In genomic region chr7:138853417-138854031, GRCm38 (mm10) we compare ENCODE assay signal across 24 mouse cellular contexts. TPM values are rescaled to one million over a fixed set of nuclear protein-coding genes. Genes with fewer than 3 reads are reported as not detected.
DNase-seq lines count a peak whose midpoint lies in the region; ATAC-seq and TF ChIP-seq lines count a peak whose summit lies in the region.
"Had no signal": no experiment of that assay in that cellular context is flagged by ENCODE, and none has a peak within 500 bp of the region (broad histone marks: within the 10 kb centered on the region; RNA-seq: fewer than 3 reads in every experiment).

No protein-coding gene starts in this region.

- WGBS in forebrain, embryonic 11.5 days = 97% methylated on average over 4 of the region's 4 CpGs
- WGBS in forebrain, postnatal 0 days = 96% methylated on average over 4 of the region's 4 CpGs
- 84% methylated on average over 4 of the region's 4 CpGs for WGBS in kidney, adult 2 months

- no peak overlapping the region for H3K4me3 ChIP-seq in forebrain, embryonic 11.5 days (ENCODE audit: low read depth, low read length)
- no peak overlapping the region for H3K4me3 ChIP-seq in forebrain, postnatal 0 days (ENCODE audit: low read depth, low read length)
- H3K4me3 ChIP-seq in kidney, adult 2 months (ENCODE audit: insufficient read depth, low read depth, low read length) = no peak overlapping the region
- H3K4me3 ChIP-seq: embryonic facial prominence, embryonic 12.5 days; forebrain, embryonic 12.5 days; heart, embryonic 10.5 days; heart, embryonic 15.5 days; hindbrain, embryonic 15.5 days had no signal

- H3K9me3 ChIP-seq in forebrain, embryonic 11.5 days (ENCODE audit: control insufficient read depth, low read length) = no peaks in the 10 kb centered on the region
- no peaks in the 10 kb centered on the region for H3K9me3 ChIP-seq in forebrain, postnatal 0 days (ENCODE audit: low read length)
- H3K9me3 ChIP-seq: embryonic facial prominence, embryonic 12.5 days; forebrain, embryonic 12.5 days; G1E; heart, embryonic 10.5 days; heart, embryonic 15.5 days; hindbrain, embryonic 15.5 days had no signal

- TF ChIP-seq POLR2A in kidney, adult 2 months (IDR thresholded peaks at IDR 0.05; ENCODE audit: low read depth, low read length) = no peak

- ATAC-seq in forebrain, embryonic 11.5 days (replicated peaks; ENCODE audit: low FRiP score) = no peak
- ATAC-seq in forebrain, postnatal 0 days = no peak
- ATAC-seq in activated CD4-positive, CD25-positive, alpha-beta regulatory T cell, adult 4 months = no peak
- ATAC-seq: forebrain, embryonic 16.5 days; intestine, embryonic 16.5 days had no signal

- H3K27ac ChIP-seq in forebrain, embryonic 11.5 days (ENCODE audit: low read depth, low read length) = no peak overlapping the region
- no peak overlapping the region for H3K27ac ChIP-seq in forebrain, postnatal 0 days (ENCODE audit: low read depth, low read length)
- peak overlapping the region; percentile 13; the same call in 1 of the 2 replicates for H3K27ac ChIP-seq in kidney, adult 2 months (ENCODE audit: insufficient read depth, low read depth, low read length)
- H3K27ac ChIP-seq: embryonic facial prominence, embryonic 12.5 days; forebrain, embryonic 12.5 days; heart, embryonic 10.5 days; heart, embryonic 15.5 days; hindbrain, embryonic 15.5 days had no signal

- DNase-seq in forebrain, embryonic 11.5 days (ENCODE audit: low spot score) = peak; percentile 32
- DNase-seq in forebrain, postnatal 0 days = no peak
- peak; percentile 38 for DNase-seq in kidney, adult 2 months
- no peak for DNase-seq in kidney, postnatal 4 days
- peak; percentile 55 for DNase-seq in testis, postnatal 14 days (ENCODE audit: low spot score)
- DNase-seq in testis, postnatal 10 days (ENCODE audit: low spot score) = no peak
- DNase-seq in cerebellum, adult 9-10 months = no peak
- DNase-seq: adrenal gland, adult 8-10 months; adrenal gland, postnatal 36 days; cerebellum, adult 11 months; cerebellum, adult 8-10 months; cerebellum, postnatal 25 days; gastrocnemius, postnatal 36 days; heart, adult 18-20 months; heart, postnatal 36 days had no signal

- no peak overlapping the region for H3K4me2 ChIP-seq in forebrain, embryonic 11.5 days (ENCODE audit: low read depth, low read length, severe bottlenecking)
- H3K4me2 ChIP-seq in forebrain, postnatal 0 days (ENCODE audit: low read depth) = no peak overlapping the region
- H3K4me2 ChIP-seq: embryonic facial prominence, embryonic 12.5 days; forebrain, embryonic 12.5 days; heart, embryonic 15.5 days; hindbrain, embryonic 15.5 days had no signal

- H3K4me1 ChIP-seq in forebrain, embryonic 11.5 days (replicated peaks; ENCODE audit: control insufficient read depth, insufficient read depth, low read length) = no peaks in the 10 kb centered on the region; the same call in 1 of the 2 replicates
- H3K4me1 ChIP-seq in forebrain, postnatal 0 days (ENCODE audit: insufficient read depth) = peaks cover 1% of the 10 kb centered on the region
- peaks cover 14% of the 10 kb centered on the region for H3K4me1 ChIP-seq in kidney, adult 2 months (ENCODE audit: control insufficient read depth, insufficient read depth, low read length)
- H3K4me1 ChIP-seq: heart, embryonic 10.5 days had no signal

- H3K27me3 ChIP-seq in forebrain, embryonic 11.5 days (ENCODE audit: control insufficient read depth, insufficient read depth, low read length) = no peaks in the 10 kb centered on the region
- H3K27me3 ChIP-seq in forebrain, postnatal 0 days (ENCODE audit: insufficient read depth, low read length) = no peaks in the 10 kb centered on the region
- no peaks in the 10 kb centered on the region for H3K27me3 ChIP-seq in kidney, adult 2 months (replicated peaks; ENCODE audit: control insufficient read depth, insufficient read depth, low read length)
- H3K27me3 ChIP-seq: embryonic facial prominence, embryonic 12.5 days; forebrain, embryonic 12.5 days; heart, embryonic 15.5 days; hindbrain, embryonic 15.5 days had no signal

- peaks cover 3% of the 10 kb centered on the region; the same call in 1 of the 2 replicates for H3K36me3 ChIP-seq in forebrain, embryonic 11.5 days (ENCODE audit: control insufficient read depth, insufficient read depth, low read length)
- peaks cover 47% of the 10 kb centered on the region for H3K36me3 ChIP-seq in forebrain, postnatal 0 days (ENCODE audit: insufficient read depth)
- no peaks in the 10 kb centered on the region for H3K36me3 ChIP-seq in kidney, adult 2 months (ENCODE audit: control insufficient read depth, insufficient read depth, low read length)

- H3K9ac ChIP-seq in forebrain, embryonic 11.5 days (ENCODE audit: low read length) = no peak overlapping the region
- H3K9ac ChIP-seq in forebrain, postnatal 0 days = no peak overlapping the region
- H3K9ac ChIP-seq: embryonic facial prominence, embryonic 12.5 days; forebrain, embryonic 12.5 days; heart, embryonic 15.5 days; hindbrain, embryonic 15.5 days had no signal

- no peak for TF ChIP-seq CTCF in forebrain, postnatal 0 days (IDR thresholded peaks at IDR 0.05; ENCODE audit: low read depth)
- no peak for TF ChIP-seq CTCF in kidney, adult 2 months (conservative IDR thresholded peaks at IDR 0.05; ENCODE audit: insufficient read depth, insufficient read length, low read depth, low read length)

RNA-seq across cellular contexts. Expression of gene Mapk1ip1, which starts 7.5 kb away (rescaled TPM):
- polyA plus RNA-seq in forebrain, embryonic 11.5 days (2014; fragmentation: Nextera tagmentation; extraction: Ambion mirVana) = 13.0 and 14.7 TPM in 2 replicates
- total RNA-seq in forebrain, postnatal 0 days (2014; rRNA removed) = 34.8 and 35.1 TPM in 2 replicates
- 31.9 and 34.1 TPM in 2 replicates for polyA plus RNA-seq in forebrain, postnatal 0 days (2015; fragmentation: Nextera tagmentation; extraction: Ambion mirVana)
- 43.5 and 64.0 TPM in 2 replicates for polyA plus RNA-seq in kidney, adult 2 months (2012; rRNA removed)
- polyA plus RNA-seq in activated CD4-positive, CD25-positive, alpha-beta regulatory T cell, adult 4 months (2017; shearing (Covaris generic)) = 10 to 100 TPM; 14.3 to 19.9 TPM

RNA-seq across cellular contexts. Expression of gene Ppp2r2d, which starts 7.6 kb away (rescaled TPM):
- polyA plus RNA-seq in forebrain, embryonic 11.5 days (2014; fragmentation: Nextera tagmentation; extraction: Ambion mirVana) = 72.9 and 73.9 TPM in 2 replicates
- 115 TPM in 2 replicates for total RNA-seq in forebrain, postnatal 0 days (2014; rRNA removed)
- polyA plus RNA-seq in forebrain, postnatal 0 days (2015; fragmentation: Nextera tagmentation; extraction: Ambion mirVana) = 90.3 and 99.4 TPM in 2 replicates
- polyA plus RNA-seq in kidney, adult 2 months (2012; rRNA removed) = 24.2 and 24.3 TPM in 2 replicates
- polyA plus RNA-seq in activated CD4-positive, CD25-positive, alpha-beta regulatory T cell, adult 4 months (2017; shearing (Covaris generic)) = 10 to 100 TPM; 12.3 to 15.0 TPM

RNA-seq across cellular contexts. Expression of gene Bnip3, which starts 55.8 kb away (rescaled TPM):
- 85.4 and 96.4 TPM in 2 replicates for polyA plus RNA-seq in forebrain, embryonic 11.5 days (2014; fragmentation: Nextera tagmentation; extraction: Ambion mirVana)
- 145 TPM in 2 replicates for total RNA-seq in forebrain, postnatal 0 days (2014; rRNA removed)
- polyA plus RNA-seq in forebrain, postnatal 0 days (2015; fragmentation: Nextera tagmentation; extraction: Ambion mirVana) = 98.8 and 108 TPM in 2 replicates
- polyA plus RNA-seq in kidney, adult 2 months (2012; rRNA removed) = 69.2 and 70.5 TPM in 2 replicates
- 10 to 100 TPM; 13.3 to 14.4 TPM for polyA plus RNA-seq in activated CD4-positive, CD25-positive, alpha-beta regulatory T cell, adult 4 months (2017; shearing (Covaris generic))

Comparison
In these comparisons a context has a peak if more than half of its experiments do, and no peak if none do; other contexts are left out.
1. DNase-seq: peak in forebrain, embryonic 11.5 days (single experiment), kidney, adult 2 months (single experiment) and testis, postnatal 14 days (single experiment); none in forebrain, postnatal 0 days (single experiment), kidney, postnatal 4 days (0 of 2), testis, postnatal 10 days (single experiment) and cerebellum, adult 9-10 months (single experiment).